Mouse (Mus musculus) erythroblast, adult 5-6 weeks (primary cell): Measurements from ENCODE around the gene Zfp414. TPM values are rescaled to one million over a fixed set of nuclear protein-coding genes. Genes with fewer than 3 reads are reported as not detected.

ENCODE experiments used
- ATAC-seq: replicated peaks from 2 replicates; pipeline ENCODE4 v1.8.0; 2016; ENCODE audit warnings: moderate number of reproducible peaks, mild to moderate bottlenecking, moderate TSS enrichment, inconsistent platforms; ENCODE audit not compliant: poor library complexity, low FRiP score, severe bottlenecking
- total RNA-seq, 2 experiments: library from RNA; stranded (forward) in 1 of 2; stranded (reverse) in 1 of 2; fragments of 150-400 nt in 1 of 2; fragments of 200-764, 138-1000 nt in 1 of 2; gene quantifications; 2 replicates each; pipeline versions ENCODE4 v1.2.3 to v1.2.4; 2015 to 2017; ENCODE audit warnings: low replicate concordance in 2 of 2

Gene Zfp414
- total RNA-seq, 2 experiments from 2014 or later: 8.0 to 12.5 TPM

DNA sequence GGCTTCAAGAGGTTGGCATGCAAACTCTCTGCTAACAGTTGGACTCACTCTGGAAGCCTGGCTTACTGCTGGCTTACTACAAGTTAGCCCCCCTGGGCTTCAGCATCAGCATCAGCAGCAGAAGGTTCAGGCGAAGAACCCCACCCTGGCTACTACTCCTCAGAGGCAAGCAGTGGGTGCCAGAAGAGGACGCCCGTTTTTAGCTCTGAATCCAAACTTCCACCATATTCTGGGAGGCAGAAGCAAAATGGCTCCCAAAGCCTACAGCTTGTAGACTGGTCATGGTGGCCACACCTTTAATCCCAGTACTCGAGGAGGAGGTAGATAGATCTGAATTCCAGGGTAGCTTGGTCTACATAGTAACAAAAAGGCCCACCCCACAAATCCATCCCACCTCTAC lies 15.2 kb downstream of the Zfp414 start:
- no peak for ATAC-seq

- ATAC-seq: no peak
Observed at GRCm38 (mm10) chr17:33645073-33645472, 16.2 kb downstream of the Zfp414 start.

GRCm38 (mm10) chr17:33649781-33650475 lies 21.0 kb downstream of the Zfp414 start:
- no peak for ATAC-seq

DNA sequence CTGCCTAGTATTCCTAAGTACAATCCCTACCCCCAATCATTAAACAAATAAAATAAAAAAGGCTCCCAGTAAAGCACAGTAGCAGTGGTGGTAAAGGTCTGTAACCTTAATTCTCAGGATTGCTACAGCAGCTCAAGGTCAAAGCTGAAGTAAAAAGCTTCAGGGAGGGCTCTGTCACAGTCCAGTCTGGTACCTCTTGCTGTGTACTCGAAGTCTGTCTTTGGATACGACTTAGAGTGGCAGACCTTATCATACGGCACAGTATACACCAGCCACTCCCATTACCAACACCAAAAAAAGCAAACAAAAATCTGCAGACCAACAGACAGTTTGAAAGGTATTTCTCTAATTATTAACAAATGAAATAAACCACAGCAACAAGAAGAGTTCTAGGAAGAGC lies 37.9 kb downstream of the Zfp414 start:
- ATAC-seq: peak; percentile 52

DNA sequence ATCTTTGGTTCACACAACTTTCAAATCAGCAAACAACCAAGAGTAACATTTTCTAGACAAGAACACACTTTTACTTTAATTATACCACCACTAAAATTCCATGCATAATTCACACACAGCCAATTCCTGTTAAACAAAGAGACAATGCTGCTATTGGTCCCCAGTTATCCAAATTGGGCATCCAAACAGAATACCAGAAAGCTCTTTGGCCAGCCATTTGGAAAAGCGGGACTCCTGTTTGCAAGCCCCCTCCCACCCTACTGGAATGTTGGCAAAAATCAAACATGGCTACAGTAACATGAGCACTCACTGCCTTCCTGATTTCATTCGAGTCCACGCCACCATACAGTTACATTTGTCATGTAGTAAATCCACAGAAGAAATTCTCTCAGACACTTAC lies 40.8 kb downstream of the Zfp414 start:
- no peak for ATAC-seq

DNA sequence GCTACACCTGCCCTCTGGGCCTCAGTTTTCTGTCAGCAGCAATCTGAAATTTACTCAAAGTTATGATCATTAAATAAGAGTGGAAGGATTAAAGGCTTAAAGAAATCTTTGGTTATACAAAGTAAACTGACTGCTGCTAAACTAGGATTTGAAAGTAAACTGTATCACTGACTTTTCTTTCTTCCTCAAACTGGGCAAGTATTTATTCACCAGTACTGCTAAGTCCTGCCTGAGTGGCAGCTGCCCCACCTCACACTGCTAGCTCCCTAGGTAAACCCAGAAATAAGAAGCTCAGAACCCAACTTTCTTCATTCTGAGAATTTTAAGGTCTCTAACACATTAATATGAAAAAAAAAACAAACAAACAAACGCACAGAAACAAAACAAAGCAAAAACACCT lies 44.9 kb downstream of the Zfp414 start:
- no peak for ATAC-seq

DNA sequence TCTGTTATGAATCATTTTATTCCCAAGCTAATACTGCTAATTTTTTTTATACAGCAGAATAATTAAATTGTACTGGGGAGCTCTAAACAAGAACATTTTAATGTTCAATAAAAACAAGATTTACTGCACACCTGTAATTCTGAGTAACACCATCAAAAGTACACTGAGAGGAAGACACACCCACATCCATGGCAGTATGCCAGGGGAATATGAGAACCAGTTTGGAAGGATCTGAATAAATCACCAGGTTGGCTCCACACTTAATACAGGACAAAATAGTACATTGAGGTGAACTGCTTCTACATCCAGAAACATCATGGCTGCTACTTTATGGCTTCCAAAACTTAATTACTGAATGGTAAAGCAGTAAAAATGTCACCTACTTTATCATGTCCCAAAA lies 46.6 kb downstream of the Zfp414 start:
- ATAC-seq: no peak

GRCm38 (mm10) chr17:33676086-33676485 lies 47.2 kb downstream of the Zfp414 start:
- no peak for ATAC-seq

GRCm38 (mm10) chr17:33678771-33679170 lies 49.9 kb downstream of the Zfp414 start:
- ATAC-seq: no peak

Other genes starting within 250 kb of the Zfp414 start
- 21.5 and 26.3 TPM in 2 replicates for gene Zfp101, start 234.4 kb upstream of the Zfp414 start, total RNA-seq (2015; ENCODE audit: low replicate concordance)
- gene Zfp101, start 234.4 kb upstream of the Zfp414 start, total RNA-seq (2017; ENCODE audit: low replicate concordance): 36.5 and 48.1 TPM in 2 replicates
- gene Actl9, start 196.2 kb upstream of the Zfp414 start, total RNA-seq (2015; ENCODE audit: low replicate concordance): not detected in 2 replicates
- gene Actl9, start 196.2 kb upstream of the Zfp414 start, total RNA-seq (2017; ENCODE audit: low replicate concordance): not detected in 2 replicates
- gene Adamts10, start 104.9 kb upstream of the Zfp414 start, total RNA-seq (2015; ENCODE audit: low replicate concordance): 4.6 and 5.2 TPM in 2 replicates
- gene Adamts10, start 104.9 kb upstream of the Zfp414 start, total RNA-seq (2017; ENCODE audit: low replicate concordance): 6.4 and 6.6 TPM in 2 replicates
- 36.2 and 56.7 TPM in 2 replicates for gene Myo1f, start 73.4 kb upstream of the Zfp414 start, total RNA-seq (2015; ENCODE audit: low replicate concordance)
- 35.7 and 49.4 TPM in 2 replicates for gene Myo1f, start 73.4 kb upstream of the Zfp414 start, total RNA-seq (2017; ENCODE audit: low replicate concordance)
- 48.4 and 55.8 TPM in 2 replicates for gene Pram1, start 9.0 kb downstream of the Zfp414 start, total RNA-seq (2015; ENCODE audit: low replicate concordance)
- 6.3 and 12.6 TPM in 2 replicates for gene Pram1, start 9.0 kb downstream of the Zfp414 start, total RNA-seq (2017; ENCODE audit: low replicate concordance)
- gene Hnrnpm, start 57.8 kb downstream of the Zfp414 start, total RNA-seq (2015; ENCODE audit: low replicate concordance): 1,242 and 1,297 TPM in 2 replicates
- gene Hnrnpm, start 57.8 kb downstream of the Zfp414 start, total RNA-seq (2017; ENCODE audit: low replicate concordance): 1,014 and 1,409 TPM in 2 replicates
- 910 and 992 TPM in 2 replicates for gene March2, start 89.6 kb downstream of the Zfp414 start, total RNA-seq (2015; ENCODE audit: low replicate concordance)
- gene March2, start 89.6 kb downstream of the Zfp414 start, total RNA-seq (2017; ENCODE audit: low replicate concordance): 1,070 and 1,140 TPM in 2 replicates
- gene Rab11b, start 131.4 kb downstream of the Zfp414 start, total RNA-seq (2015; ENCODE audit: low replicate concordance): 43.9 and 50.9 TPM in 2 replicates
- 28.1 and 36.7 TPM in 2 replicates for gene Rab11b, start 131.4 kb downstream of the Zfp414 start, total RNA-seq (2017; ENCODE audit: low replicate concordance)
- 0.96 and 1.5 TPM in 2 replicates for gene Angptl4, start 152.7 kb downstream of the Zfp414 start, total RNA-seq (2015; ENCODE audit: low replicate concordance)
- gene Angptl4, start 152.7 kb downstream of the Zfp414 start, total RNA-seq (2017; ENCODE audit: low replicate concordance): 1.1 and 4.3 TPM in 2 replicates
- not detected in 2 replicates for gene Kank3, start 181.4 kb downstream of the Zfp414 start, total RNA-seq (2015; ENCODE audit: low replicate concordance)
- gene Kank3, start 181.4 kb downstream of the Zfp414 start, total RNA-seq (2017; ENCODE audit: low replicate concordance): 0.42 and 1.3 TPM in 2 replicates
- gene Rps28, start 195.5 kb downstream of the Zfp414 start, total RNA-seq (2015; ENCODE audit: low replicate concordance): 216 and 275 TPM in 2 replicates
- gene Rps28, start 195.5 kb downstream of the Zfp414 start, total RNA-seq (2017; ENCODE audit: low replicate concordance): 302 and 335 TPM in 2 replicates
- gene Ndufa7, start 195.5 kb downstream of the Zfp414 start, total RNA-seq (2015; ENCODE audit: low replicate concordance): 50.6 and 57.5 TPM in 2 replicates
- 35.4 and 46.6 TPM in 2 replicates for gene Ndufa7, start 195.5 kb downstream of the Zfp414 start, total RNA-seq (2017; ENCODE audit: low replicate concordance)
- gene Cd320, start 214.0 kb downstream of the Zfp414 start, total RNA-seq (2015; ENCODE audit: low replicate concordance): 3.1 and 3.3 TPM in 2 replicates
- gene Cd320, start 214.0 kb downstream of the Zfp414 start, total RNA-seq (2017; ENCODE audit: low replicate concordance): not detected in 2 replicates
- gene Gm7029, start 244.7 kb downstream of the Zfp414 start, total RNA-seq (2015; ENCODE audit: low replicate concordance): not detected in 2 replicates
- gene Gm7029, start 244.7 kb downstream of the Zfp414 start, total RNA-seq (2017; ENCODE audit: low replicate concordance): not detected in 2 replicates